Mouse (Mus musculus): ENCODE results near the gene Ubl3.

Ubl3 gene

DNA sequence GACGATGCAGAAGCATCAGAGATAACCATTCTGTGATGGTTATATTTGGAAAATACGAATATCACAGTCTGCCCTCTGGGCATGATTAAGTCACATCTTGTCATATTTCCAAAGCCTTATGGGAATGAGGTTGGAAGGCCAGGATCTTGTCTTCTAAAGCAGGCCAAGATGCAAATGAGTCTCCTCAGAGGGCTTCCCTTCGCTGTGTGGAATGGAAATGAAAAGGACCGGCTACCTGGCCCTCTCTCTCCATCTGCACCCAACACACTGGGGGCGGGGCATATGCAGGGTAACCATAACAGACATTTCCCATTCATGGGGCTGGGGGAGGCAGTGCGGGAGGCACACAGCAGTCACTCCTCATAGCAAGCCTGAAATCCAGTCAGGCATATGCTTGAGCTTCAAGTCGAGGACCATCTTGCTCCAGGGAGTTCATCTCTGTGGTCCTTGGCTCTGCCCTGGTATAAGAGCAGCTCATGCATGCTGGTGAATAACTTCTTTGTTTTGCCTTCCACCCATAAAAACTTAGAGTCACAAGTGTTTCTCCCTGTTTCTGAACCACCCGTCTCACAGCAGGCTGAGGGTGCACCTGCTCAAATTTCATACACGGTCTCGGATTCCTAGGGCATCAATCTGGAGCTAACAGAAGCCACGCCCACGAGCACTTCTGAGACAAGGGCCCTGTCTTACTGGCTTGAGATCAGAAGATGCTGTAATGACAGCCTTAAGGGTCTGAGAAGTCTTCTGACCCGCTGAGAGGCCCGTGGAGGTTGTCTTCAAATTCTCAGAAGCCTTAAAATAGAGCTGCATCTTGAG is 83.8 kb downstream of the Ubl3 start:
- no peak for DNase-seq

DNA sequence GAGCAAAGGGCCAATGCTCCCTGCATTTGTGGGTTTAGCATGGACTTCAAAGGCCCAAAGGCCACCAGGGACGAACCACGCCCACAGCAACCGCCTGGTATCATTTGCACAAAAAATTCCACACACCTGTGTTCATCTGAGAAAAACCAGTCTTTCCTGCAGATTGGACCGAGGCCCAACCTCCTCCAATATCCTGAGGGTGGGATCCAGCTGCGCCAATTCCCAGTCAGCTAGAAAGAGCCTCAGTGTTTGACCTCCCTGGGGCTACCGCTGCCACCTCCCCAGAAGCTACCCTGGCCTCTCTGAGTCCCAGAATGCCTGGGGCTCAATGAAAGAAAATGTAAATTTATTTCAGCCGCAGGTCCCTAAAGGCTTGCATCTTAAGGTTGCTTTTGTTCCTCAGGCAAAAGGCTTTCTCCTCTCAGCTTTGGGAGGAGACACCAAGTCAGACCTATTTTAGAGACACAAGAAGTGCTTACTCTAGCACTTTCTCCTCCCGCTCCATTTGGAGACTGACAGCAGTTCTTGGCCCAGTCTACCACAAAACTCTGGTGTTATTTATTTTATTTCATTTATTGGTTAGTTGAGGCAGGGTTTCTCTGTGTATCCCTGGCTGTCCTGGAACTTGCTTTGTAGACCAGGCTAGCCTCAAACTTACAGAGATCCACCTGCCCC is 85.5 kb downstream of the Ubl3 start:
- DNase-seq, result no peak

DNA sequence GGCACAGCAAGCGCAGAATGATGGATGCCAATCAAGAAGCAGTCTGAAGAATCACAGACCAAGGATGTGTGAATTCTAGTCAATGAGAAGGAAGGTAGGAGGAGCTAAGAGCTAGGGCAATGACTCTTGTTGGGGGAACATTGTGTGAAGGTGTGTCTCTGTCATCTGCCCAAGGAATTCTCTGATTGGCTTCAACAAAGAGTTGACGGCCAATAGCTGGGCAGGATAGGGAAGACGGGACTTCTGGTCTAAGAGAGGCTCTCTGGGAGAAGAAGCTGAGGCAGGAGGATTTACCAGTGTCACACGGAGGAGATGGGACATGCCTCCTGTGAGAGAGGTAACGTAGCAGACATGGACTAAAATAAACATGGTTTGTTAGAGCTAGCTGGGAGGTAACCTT is 86.5 kb downstream of the Ubl3 start:
- DNase-seq, result no peak

DNA sequence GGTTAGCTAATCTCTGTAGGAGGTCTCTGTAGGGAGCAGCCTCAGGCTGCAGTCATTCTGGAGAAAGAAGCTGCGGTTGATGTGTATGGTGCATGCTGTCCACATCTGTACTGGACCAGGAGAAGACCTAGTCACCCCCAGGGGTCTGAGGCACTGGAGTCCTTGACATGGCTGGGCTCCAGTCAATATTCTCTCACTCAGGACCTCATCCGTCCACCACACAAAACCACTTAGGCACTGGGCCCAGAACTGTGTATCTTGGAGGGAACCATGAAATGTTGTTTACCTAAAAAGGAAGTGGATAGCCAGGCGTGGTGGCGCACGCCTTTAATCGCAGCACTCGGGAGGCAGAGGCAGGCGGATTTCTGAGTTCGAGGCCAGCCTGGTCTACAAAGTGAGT is 87.5 kb downstream of the Ubl3 start:
- DNase-seq, result no peak

DNA sequence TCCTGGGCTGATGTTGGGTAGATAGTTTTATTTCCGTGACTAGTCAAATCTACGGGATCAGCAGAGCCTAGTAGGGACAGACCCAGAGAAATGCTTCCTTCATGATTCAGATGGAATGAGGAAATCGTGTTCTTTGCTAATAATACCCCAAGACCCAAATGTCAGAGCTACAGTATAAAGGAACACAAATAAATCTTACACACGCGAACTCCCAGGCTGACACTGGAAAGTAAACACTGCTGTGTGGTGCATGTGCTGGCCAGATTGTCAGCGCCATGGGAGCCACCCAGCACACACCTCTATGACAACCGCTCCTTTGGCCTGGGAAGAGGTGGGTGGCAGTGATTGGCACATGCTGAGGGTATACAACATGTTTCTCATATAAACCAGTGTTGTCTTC is 88.1 kb downstream of the Ubl3 start:
- peak; percentile 24 for DNase-seq

DNA sequence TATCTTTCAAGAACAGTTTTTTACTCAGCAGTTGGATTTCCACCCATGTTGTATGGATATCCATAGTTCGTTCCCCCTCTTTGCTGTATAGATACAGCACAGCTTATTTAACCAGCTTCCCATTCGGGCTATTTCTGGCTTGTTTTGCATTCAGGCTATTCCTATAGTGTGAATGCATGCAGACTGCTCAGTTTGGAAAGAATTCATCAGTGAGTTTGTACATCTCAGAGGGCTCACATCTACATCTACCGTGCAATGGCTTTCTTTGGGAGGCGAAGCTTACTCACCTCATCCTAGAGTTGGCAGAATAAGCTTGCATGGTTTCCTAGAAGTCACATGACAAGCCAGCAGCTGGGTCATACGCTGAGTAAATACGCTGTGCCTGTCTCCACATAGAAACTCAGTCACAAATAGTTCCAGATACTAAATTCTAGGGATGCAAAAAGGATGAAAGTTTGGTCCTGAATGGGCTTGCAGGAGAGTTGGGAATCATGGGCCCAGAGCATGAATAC is 88.8 kb downstream of the Ubl3 start:
- DNase-seq, result no peak

Data from kidney, adult 9 months (tissue).